Mouse (Mus musculus): ENCODE data around the gene Cep78. TPM values are rescaled to one million over a fixed set of nuclear protein-coding genes. Genes with fewer than 3 reads are reported as not detected.
"Not testable (repeated sequence)": the region's sequence is repeated elsewhere in the genome, so short reads cannot be mapped to it uniquely, and the experiment has no call there.

Cep78 gene
- polyA plus RNA-seq (2015; fragmentation: Nextera tagmentation; extraction: Ambion mirVana), result 6.8 TPM in 2 replicates

DNA sequence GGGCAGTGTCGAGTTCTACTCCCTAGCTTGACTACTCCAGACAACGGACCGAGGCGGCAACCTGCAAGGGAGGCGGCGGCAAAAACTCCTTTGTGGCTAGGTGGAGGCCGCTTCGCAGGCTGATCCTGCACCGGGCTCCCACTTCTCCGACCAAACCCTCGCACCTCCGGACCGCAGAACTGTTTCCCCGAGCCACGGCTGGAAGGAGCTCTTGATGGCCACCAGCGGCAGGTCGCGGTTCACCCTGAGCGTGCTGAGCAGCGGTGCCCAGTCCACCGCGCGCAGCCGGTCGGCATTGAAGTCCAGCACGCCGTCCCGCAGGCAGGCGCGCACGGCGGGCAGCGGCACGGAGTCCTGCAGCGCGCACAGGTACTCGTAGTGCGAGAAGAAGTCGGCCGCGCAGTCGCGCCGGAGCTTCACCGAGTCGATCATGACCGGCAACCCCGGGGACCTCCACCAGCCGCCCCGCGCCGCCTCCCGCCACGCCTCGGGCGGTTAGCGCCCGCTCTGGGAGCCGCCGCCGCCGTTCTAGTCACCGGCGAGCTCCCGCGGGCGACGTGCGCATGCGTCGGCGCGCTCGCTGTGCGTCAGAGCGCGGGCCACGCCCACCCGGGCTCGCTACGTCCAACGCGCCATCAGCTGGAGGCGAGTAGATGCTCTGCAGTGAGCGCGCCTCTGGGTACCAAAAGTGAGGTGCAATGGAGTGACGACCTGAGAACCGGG is at the start of gene Cep78:
Gene Cep78, minus strand, starts transcription at position 541 of the 723 bp plus-strand sequence.
- Histone ChIP-seq H3K4me3 (ENCODE audit: low read depth, low read length) (peak within 1 kb of the TSS; percentile 85), H3K4me2 (ENCODE audit: low read depth, low read length) (peak within 1 kb of the TSS; percentile 97), H3K9me3 (replicated peaks; ENCODE audit: control insufficient read depth, low read length) (no peaks in the 10 kb centered on the region), H3K4me1 (ENCODE audit: control insufficient read depth, low read depth, low read length) (peaks cover 6% of the 10 kb centered on the region), H3K36me3 (ENCODE audit: control insufficient read depth, insufficient read depth) (no peaks in the 10 kb centered on the region), H3K27me3 (ENCODE audit: control insufficient read depth, insufficient read depth, low read depth, low read length) (no peaks in the 10 kb centered on the region), H3K27ac (ENCODE audit: low read length) (peak within 1 kb of the TSS; percentile 78), H3K9ac (ENCODE audit: low read depth, low read length) (peak within 1 kb of the TSS; percentile 81)
- WGBS (ENCODE audit: insufficient replicate concordance), result under 1% methylated on average over 86 of the region's 88 CpGs
- ATAC-seq (ENCODE audit: low read depth), result peak; percentile 94

DNA sequence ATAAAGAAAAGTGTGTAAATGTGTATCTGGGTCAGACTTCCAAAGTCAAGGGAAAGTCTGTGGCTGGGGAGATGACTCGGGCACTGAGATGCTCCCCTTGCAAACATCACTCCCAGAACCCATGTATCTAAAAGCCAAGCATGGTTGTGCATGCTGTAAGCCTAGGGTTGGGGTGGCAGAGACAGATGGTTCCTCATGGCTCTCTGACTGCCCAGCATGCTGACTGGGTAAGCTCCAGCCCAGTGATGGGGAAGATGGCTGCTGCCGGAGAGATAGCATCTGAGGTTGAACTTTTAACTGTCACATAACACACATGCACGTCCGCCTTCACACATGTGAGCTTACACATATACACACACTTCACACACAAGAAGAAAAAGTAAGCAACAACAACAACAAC is 46.5 kb upstream of the Cep78 start:
- Histone ChIP-seq H3K9me3 (replicated peaks; ENCODE audit: control insufficient read depth, low read length) (no peaks in the 10 kb centered on the region), H3K27me3 (ENCODE audit: control insufficient read depth, insufficient read depth, low read depth, low read length) (no peaks in the 10 kb centered on the region), H3K9ac (ENCODE audit: low read depth, low read length) (no peak overlapping the region), H3K4me3 (ENCODE audit: low read depth, low read length) (no peak overlapping the region), H3K27ac (ENCODE audit: low read length) (no peak overlapping the region), H3K4me1 (ENCODE audit: control insufficient read depth, low read depth, low read length) (no peaks in the 10 kb centered on the region; the same call in 1 of the 2 replicates), H3K4me2 (ENCODE audit: low read depth, low read length) (no peak overlapping the region), H3K36me3 (ENCODE audit: control insufficient read depth, insufficient read depth) (no peaks in the 10 kb centered on the region)
- no peak for ATAC-seq (ENCODE audit: low read depth)
- WGBS (ENCODE audit: insufficient replicate concordance), result 52% methylated on average over 4 of the region's 4 CpGs

- not testable (repeated sequence) for H3K27me3 ChIP-seq (ENCODE audit: control insufficient read depth, insufficient read depth, low read depth, low read length); H3K4me1 ChIP-seq (ENCODE audit: control insufficient read depth, low read depth, low read length); H3K36me3 ChIP-seq (ENCODE audit: control insufficient read depth, insufficient read depth); H3K27ac ChIP-seq (ENCODE audit: low read length); H3K9me3 ChIP-seq (replicated peaks; ENCODE audit: control insufficient read depth, low read length)
- Histone ChIP-seq H3K4me3 (ENCODE audit: low read depth, low read length) (peak overlapping the region; percentile 57), H3K4me2 (ENCODE audit: low read depth, low read length) (peak overlapping the region; percentile 56), H3K9ac (ENCODE audit: low read depth, low read length) (0 out of 2 replicates have a peak overlapping the region, but pooled peaks have one; percentile 27)
- peak; percentile 54; the same call in 1 of the 2 replicates for ATAC-seq (ENCODE audit: low read depth)
- 18% methylated on average over 7 of the region's 9 CpGs for WGBS (ENCODE audit: insufficient replicate concordance)
Observed at GRCm38 (mm10) chr19:16029253-16029771, 44.5 kb upstream of the Cep78 start.

DNA sequence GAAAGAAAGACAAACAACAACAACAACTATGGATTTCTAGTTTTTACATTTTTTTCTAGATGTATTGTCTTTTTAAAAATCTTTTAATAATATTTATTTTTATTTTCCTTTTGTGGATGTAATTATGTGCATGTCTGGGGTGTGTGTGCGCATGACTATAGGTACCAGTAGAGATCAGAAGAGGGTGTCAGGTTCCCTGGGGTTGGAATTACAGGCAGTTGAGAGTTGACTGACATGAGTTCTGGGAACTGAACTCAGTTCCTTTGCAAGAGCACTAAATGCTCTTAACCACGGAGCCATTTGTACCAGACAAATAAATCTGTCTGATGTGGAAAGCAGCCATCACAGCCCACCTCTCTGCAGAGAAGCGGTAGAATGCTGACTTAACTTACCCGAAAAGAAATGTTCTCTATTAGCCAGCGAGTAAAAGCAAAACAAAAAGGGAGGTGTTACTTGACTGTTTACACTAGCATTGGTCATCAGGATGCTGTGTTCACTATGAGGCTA is 44.0 kb upstream of the Cep78 start:
- no peaks in the 10 kb centered on the region; the same call in 1 of the 2 replicates for H3K4me1 ChIP-seq (ENCODE audit: control insufficient read depth, low read depth, low read length)
- no peaks in the 10 kb centered on the region for H3K36me3 ChIP-seq (ENCODE audit: control insufficient read depth, insufficient read depth)
- H3K27me3 ChIP-seq (ENCODE audit: control insufficient read depth, insufficient read depth, low read depth, low read length), result no peaks in the 10 kb centered on the region
- WGBS (ENCODE audit: insufficient replicate concordance), result 32% methylated on average over 5 of the region's 5 CpGs
- peak overlapping the region; percentile 57 for H3K4me3 ChIP-seq (ENCODE audit: low read depth, low read length)
- peak overlapping the region; percentile 56 for H3K4me2 ChIP-seq (ENCODE audit: low read depth, low read length)
- H3K9ac ChIP-seq (ENCODE audit: low read depth, low read length), result 0 out of 2 replicates have a peak overlapping the region, but pooled peaks have one; percentile 27
- ATAC-seq (ENCODE audit: low read depth), result no peak
- no peaks in the 10 kb centered on the region for H3K9me3 ChIP-seq (replicated peaks; ENCODE audit: control insufficient read depth, low read length)
- H3K27ac ChIP-seq (ENCODE audit: low read length), result no peak overlapping the region

DNA sequence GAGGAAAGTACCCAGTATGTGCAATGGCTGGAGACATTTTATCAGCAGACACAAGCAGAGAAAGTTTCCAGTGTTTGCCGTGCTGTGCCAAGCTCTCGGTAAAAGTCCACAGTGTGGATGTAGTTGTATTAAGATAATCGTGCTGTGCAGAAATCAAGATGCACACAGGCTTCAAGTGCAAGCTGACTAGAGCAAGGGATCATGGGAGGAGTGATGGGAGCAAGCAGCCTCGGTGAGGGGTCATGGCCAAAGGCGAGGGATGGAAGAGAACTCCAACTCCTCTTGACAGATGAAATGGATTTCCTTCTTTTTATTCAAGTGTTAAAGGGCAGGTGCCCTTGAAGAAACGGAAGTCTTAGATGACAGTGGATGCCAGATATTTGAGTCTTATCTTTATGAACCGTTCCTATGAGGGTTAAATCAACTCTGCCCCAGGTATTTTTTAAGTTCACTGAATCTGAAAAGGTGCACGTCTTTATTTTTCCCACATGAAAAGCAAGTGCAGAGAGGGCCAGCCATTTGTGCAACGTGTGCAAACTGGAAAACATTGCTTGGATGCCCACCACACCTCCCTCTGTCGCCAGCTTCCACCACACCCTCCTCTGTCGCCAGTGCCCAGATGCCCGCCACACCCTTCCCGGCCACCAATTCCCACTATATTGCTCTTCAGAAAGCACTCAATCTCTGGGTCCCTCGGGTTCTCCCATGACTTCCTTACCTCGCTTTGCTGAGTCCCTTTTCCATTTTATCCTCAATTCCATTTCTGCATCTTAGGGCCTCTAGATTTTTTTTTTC is 43.3 kb upstream of the Cep78 start:
- WGBS (ENCODE audit: insufficient replicate concordance), result 62% methylated on average over 15 of the region's 15 CpGs
- H3K4me2 ChIP-seq (ENCODE audit: low read depth, low read length), result no peak overlapping the region

DNA sequence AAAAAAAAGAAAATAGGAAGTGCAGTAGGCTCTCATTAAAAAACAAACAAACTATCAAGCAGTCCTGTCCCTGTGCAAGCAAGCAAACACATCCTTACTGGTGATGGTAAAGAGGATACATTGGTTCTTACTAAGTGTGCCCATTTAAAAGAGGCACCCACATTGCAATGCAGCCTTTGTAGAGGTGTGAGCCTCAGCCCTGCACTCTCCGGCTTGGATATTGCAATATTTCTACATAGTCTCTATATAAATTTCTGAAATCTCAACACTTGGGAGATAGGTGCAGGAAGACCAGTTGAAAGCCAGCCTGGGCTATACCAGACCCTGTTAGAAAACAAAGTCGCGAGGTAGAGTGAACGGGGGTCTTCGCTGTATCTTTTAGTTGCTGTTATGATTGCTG is 41.5 kb upstream of the Cep78 start:
- Histone ChIP-seq H3K4me3 (ENCODE audit: low read depth, low read length) (no peak overlapping the region), H3K27me3 (ENCODE audit: control insufficient read depth, insufficient read depth, low read depth, low read length) (no peaks in the 10 kb centered on the region), H3K36me3 (ENCODE audit: control insufficient read depth, insufficient read depth) (no peaks in the 10 kb centered on the region), H3K4me1 (ENCODE audit: control insufficient read depth, low read depth, low read length) (no peaks in the 10 kb centered on the region; the same call in 1 of the 2 replicates), H3K27ac (ENCODE audit: low read length) (no peak overlapping the region), H3K9me3 (replicated peaks; ENCODE audit: control insufficient read depth, low read length) (no peaks in the 10 kb centered on the region), H3K4me2 (ENCODE audit: low read depth, low read length) (no peak overlapping the region), H3K9ac (ENCODE audit: low read depth, low read length) (no peak overlapping the region)
- ATAC-seq (ENCODE audit: low read depth), result no peak
- WGBS (ENCODE audit: insufficient replicate concordance), result 73% methylated on average over 5 of the region's 5 CpGs

More for the DNA sequence above, 43.3 kb upstream of the Cep78 start:
- Histone ChIP-seq H3K9ac (ENCODE audit: low read depth, low read length) (no peak overlapping the region), H3K36me3 (ENCODE audit: control insufficient read depth, insufficient read depth) (no peaks in the 10 kb centered on the region), H3K27ac (ENCODE audit: low read length) (no peak overlapping the region), H3K4me3 (ENCODE audit: low read depth, low read length) (no peak overlapping the region), H3K4me1 (ENCODE audit: control insufficient read depth, low read depth, low read length) (no peaks in the 10 kb centered on the region; the same call in 1 of the 2 replicates), H3K27me3 (ENCODE audit: control insufficient read depth, insufficient read depth, low read depth, low read length) (no peaks in the 10 kb centered on the region), H3K9me3 (replicated peaks; ENCODE audit: control insufficient read depth, low read length) (no peaks in the 10 kb centered on the region)
- no peak for ATAC-seq (ENCODE audit: low read depth)

- no peaks in the 10 kb centered on the region for H3K4me1 ChIP-seq (ENCODE audit: control insufficient read depth, low read depth, low read length)
- 66% methylated on average over 10 of the region's 10 CpGs for WGBS (ENCODE audit: insufficient replicate concordance)
- no peak overlapping the region for H3K9ac ChIP-seq (ENCODE audit: low read depth, low read length)
- H3K36me3 ChIP-seq (ENCODE audit: control insufficient read depth, insufficient read depth), result no peaks in the 10 kb centered on the region
- no peaks in the 10 kb centered on the region for H3K27me3 ChIP-seq (ENCODE audit: control insufficient read depth, insufficient read depth, low read depth, low read length)
- H3K4me3 ChIP-seq (ENCODE audit: low read depth, low read length), result no peak overlapping the region
- no peaks in the 10 kb centered on the region for H3K9me3 ChIP-seq (replicated peaks; ENCODE audit: control insufficient read depth, low read length)
- H3K4me2 ChIP-seq (ENCODE audit: low read depth, low read length), result no peak overlapping the region
- no peak for ATAC-seq (ENCODE audit: low read depth)
- H3K27ac ChIP-seq (ENCODE audit: low read length), result no peak overlapping the region
Observed at GRCm38 (mm10) chr19:16022178-16022577, 37.4 kb upstream of the Cep78 start.

- WGBS (ENCODE audit: insufficient replicate concordance), result 63% methylated on average over 1 of the region's 1 CpGs
- Histone ChIP-seq H3K9me3 (replicated peaks; ENCODE audit: control insufficient read depth, low read length) (no peaks in the 10 kb centered on the region), H3K9ac (ENCODE audit: low read depth, low read length) (no peak overlapping the region), H3K36me3 (ENCODE audit: control insufficient read depth, insufficient read depth) (no peaks in the 10 kb centered on the region), H3K27ac (ENCODE audit: low read length) (no peak overlapping the region), H3K4me1 (ENCODE audit: control insufficient read depth, low read depth, low read length) (no peaks in the 10 kb centered on the region), H3K4me2 (ENCODE audit: low read depth, low read length) (no peak overlapping the region), H3K4me3 (ENCODE audit: low read depth, low read length) (no peak overlapping the region), H3K27me3 (ENCODE audit: control insufficient read depth, insufficient read depth, low read depth, low read length) (no peaks in the 10 kb centered on the region)
- no peak for ATAC-seq (ENCODE audit: low read depth)
Observed at GRCm38 (mm10) chr19:16016171-16016570, 31.4 kb upstream of the Cep78 start.
